Mouse (Mus musculus) midbrain, embryonic 10.5 days (tissue): ENCODE measurements around the gene Cyp4a32. TPM values are rescaled to one million over a fixed set of nuclear protein-coding genes. Genes with fewer than 3 reads are reported as not detected.
"Not testable (repeated sequence)": the region's sequence is repeated elsewhere in the genome, so short reads cannot be mapped to it uniquely, and the experiment has no call there.

ENCODE experiments used
- DNase-seq: peaks from one replicate; pipeline ENCODE4 v3.0.0-alpha.2; 2017; ENCODE audit warnings: low spot score
- H3K27ac ChIP-seq: fragments of 300-500 bp; sonication (generic); replicated peaks from 2 replicates; pipeline ENCODE4 v1.5.1; 2016; ENCODE audit warnings: mild to moderate bottlenecking
- H3K27me3 ChIP-seq: fragments of 300-500 bp; sonication (generic); 2 replicates; pipeline ENCODE4 v1.6.1; 2016; ENCODE audit warnings: low read depth, mild to moderate bottlenecking; ENCODE audit not compliant: poor library complexity, severe bottlenecking
- H3K36me3 ChIP-seq: fragments of 300-500 bp; sonication (generic); 2 replicates; pipeline ENCODE4 v1.6.1; 2016; ENCODE audit warnings: mild to moderate bottlenecking, moderate library complexity
- H3K4me1 ChIP-seq: fragments of 300-500 bp; sonication (generic); 2 replicates; pipeline ENCODE4 v1.6.1; 2016
- H3K4me3 ChIP-seq: fragments of 300-500 bp; sonication (generic); 2 replicates; pipeline ENCODE4 v1.5.1; 2016; ENCODE audit warnings: mild to moderate bottlenecking, moderate library complexity
- H3K9me3 ChIP-seq: fragments of 300-500 bp; sonication (generic); replicated peaks from 2 replicates; pipeline ENCODE4 v1.6.1; 2016; ENCODE audit warnings: mild to moderate bottlenecking
- WGBS: fragments of 180-500 bp; shearing (Covaris S2); methylation state at CpG from one replicate; pipeline ENCODE4 v1.1.7; 2016; 5-methylcytosine and 5-hydroxymethylcytosine counted together
- polyA plus RNA-seq: library from polyadenylated mRNA; unstranded; fragments of >200 nt; fragmentation: Nextera tagmentation; extraction: Ambion mirVana; gene quantifications from 2 replicates; pipeline ENCODE4 v1.2.1, GENCODE M21; 2016

Gene Cyp4a32
- not detected in 2 replicates for polyA plus RNA-seq

DNA sequence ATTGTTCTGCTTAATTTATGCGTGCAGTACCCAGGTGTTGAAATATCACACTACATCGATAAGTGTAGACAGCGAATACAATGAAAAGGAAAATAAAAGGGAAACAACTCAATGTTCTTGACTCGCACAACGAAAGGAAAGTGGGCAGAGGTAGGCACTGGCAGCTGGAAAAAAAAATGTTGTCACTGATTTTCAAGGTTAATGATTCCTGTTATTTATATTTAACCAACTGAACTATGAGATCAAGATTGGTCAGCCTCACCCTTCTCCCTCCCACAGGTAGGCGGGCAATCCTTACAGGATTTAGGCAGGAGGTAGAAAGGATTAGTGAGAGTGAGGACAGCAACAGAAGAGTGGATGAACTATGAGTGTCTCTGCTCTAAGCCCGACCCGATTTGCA, at the start of gene Cyp4a32:
Gene Cyp4a32, plus strand, starts transcription at position 359 of the 400 bp plus-strand sequence.
- not testable (repeated sequence) for H3K9me3 ChIP-seq, DNase-seq, H3K4me1 ChIP-seq, H3K27ac ChIP-seq, H3K27me3 ChIP-seq, H3K4me3 ChIP-seq, H3K36me3 ChIP-seq
- WGBS, result 92% methylated on average over 8 of the region's 8 CpGs

DNA sequence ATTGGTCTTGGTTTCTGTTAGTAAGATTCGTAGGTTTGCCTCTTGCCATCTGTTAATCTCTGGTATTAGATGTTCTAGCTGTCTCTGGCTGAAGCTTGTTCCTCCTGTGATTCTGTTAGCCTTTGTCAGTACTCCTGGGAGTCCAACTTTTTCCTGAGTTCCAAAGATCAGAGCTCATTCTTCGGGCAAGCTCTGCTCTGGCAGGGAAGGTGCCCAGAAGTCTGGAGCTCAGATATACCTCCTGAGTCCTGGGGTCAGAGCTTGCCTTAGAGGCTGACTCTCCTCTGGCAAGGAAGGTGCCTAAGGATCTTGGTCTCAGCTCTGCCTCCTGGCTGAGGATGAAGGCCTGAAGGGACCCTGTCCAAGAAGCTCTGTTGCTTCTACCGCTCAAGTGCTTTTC, 48.0 kb upstream of the Cyp4a32 start:
- Histone ChIP-seq H3K4me1 (no peaks in the 10 kb centered on the region), H3K27me3 (no peaks in the 10 kb centered on the region), H3K27ac (no peak overlapping the region), H3K36me3 (no peaks in the 10 kb centered on the region), H3K4me3 (no peak overlapping the region), H3K9me3 (no peaks in the 10 kb centered on the region)
- DNase-seq, result no peak
- 88% methylated on average over 3 of the region's 3 CpGs for WGBS

DNA sequence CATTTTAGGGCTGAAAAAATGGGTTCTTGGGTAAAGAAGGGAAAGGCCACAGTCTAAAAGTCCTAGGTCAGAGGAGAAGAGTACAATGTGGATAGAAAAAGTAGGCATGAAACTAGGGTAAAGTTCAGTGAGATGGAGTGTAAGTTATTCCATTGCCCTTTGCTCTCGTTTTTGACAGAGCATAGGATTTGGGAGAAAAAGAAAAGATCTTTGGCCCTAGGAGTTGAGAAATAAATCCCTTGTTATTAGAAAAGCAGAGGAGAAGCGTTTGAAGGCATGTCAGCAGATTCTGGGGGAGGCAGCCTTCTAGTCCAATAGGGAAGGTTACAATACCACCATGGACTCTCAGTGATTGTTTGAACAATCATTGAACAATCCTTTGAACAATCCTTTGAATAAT, 45.3 kb upstream of the Cyp4a32 start:
- 62% methylated on average over 2 of the region's 2 CpGs for WGBS
- H3K4me1 ChIP-seq, result no peaks in the 10 kb centered on the region
- H3K27ac ChIP-seq, result no peak overlapping the region

DNA sequence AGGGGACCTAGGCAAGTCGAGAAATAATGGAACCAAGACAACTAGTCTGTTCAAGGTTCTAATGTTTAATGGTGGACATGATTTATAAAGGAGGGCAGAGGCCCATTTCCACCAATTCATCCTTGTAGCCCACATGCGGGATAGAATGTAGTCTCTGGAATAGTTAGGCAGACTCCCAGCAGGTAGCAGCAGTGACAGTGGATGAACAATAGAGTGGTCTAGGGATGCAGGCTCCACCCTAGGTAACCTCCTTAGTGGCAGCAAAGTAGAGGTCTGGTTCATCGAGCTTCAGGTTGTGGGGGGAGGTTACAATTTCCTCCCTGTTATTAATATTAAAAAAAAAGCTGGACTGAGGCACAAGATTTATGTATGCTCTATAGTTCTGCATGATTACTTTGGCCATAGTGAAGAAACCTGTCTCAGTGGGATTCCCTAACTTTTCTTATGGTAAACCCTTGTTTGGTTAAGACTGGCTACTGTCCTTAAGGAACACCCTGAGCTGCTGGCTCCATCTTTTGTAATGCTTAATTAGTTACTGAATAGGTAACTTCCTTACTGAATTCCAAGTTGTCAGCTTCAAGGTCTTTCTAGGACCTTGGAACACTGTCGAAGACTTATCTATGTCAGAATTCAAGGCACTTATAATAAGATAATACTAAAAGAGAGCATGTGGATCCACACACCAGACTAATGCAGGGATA, 42.8 kb upstream of the Cyp4a32 start:
- no peaks in the 10 kb centered on the region for H3K4me1 ChIP-seq
- WGBS, result 52% methylated on average over 4 of the region's 4 CpGs
- no peak for DNase-seq
- H3K27me3 ChIP-seq, result no peaks in the 10 kb centered on the region
- H3K27ac ChIP-seq, result no peak overlapping the region
- H3K9me3 ChIP-seq, result no peaks in the 10 kb centered on the region
- no peak overlapping the region for H3K4me3 ChIP-seq
- no peaks in the 10 kb centered on the region for H3K36me3 ChIP-seq

More for the DNA sequence above, 45.3 kb upstream of the Cyp4a32 start:
- Histone ChIP-seq H3K36me3 (no peaks in the 10 kb centered on the region), H3K4me3 (no peak overlapping the region), H3K9me3 (no peaks in the 10 kb centered on the region), H3K27me3 (no peaks in the 10 kb centered on the region)
- no peak for DNase-seq

DNA sequence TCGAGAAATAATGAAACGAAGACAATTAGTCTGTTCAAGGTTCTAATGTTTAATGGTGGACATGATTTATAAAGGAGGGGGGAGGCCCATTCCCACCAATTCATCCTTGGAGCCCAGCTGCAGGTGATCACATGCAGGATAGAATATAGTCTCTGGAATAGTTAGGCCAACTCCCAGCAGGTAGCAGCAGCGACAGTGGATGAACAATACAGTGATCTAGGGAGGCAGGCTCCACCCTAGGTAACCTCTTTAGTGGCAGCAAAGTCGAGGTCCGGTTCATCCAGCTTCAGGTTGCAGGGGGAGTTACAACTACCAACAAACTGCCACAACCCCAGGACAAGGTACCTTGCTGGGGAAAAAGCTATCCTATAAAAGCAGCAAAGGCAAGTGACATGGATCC, 39.5 kb upstream of the Cyp4a32 start:
- not testable (repeated sequence) for H3K36me3 ChIP-seq, DNase-seq, H3K9me3 ChIP-seq, H3K4me1 ChIP-seq, H3K4me3 ChIP-seq, H3K27ac ChIP-seq, H3K27me3 ChIP-seq
- WGBS, result 62% methylated on average over 5 of the region's 5 CpGs

DNA sequence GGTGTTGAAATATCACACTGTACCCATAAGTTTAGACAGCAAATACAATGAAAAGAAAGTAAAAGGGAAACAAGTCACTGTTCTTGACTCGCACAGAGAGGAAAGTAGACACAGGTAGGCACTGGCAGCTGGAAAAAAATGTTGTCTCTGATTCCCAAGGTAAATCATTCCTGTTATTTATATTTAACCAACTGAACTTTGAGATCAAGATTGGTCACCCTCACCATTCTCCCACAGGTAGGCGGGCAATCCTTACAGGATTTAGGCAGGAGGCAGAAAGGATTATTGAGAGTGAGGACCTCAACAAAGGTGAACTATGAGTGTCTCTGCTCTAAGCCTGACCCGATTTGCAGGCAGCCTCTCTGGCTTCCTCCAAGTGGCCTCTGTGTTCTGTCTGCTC, 37.4 kb upstream of the Cyp4a32 start, which contains the start of gene Cyp4a31:
Gene Cyp4a31, plus strand, starts transcription at position 249 of the 400 bp plus-strand sequence.
- Histone ChIP-seq H3K27me3 (no peaks in the 10 kb centered on the region), H3K4me1 (no peaks in the 10 kb centered on the region), H3K9me3 (no peaks in the 10 kb centered on the region), H3K36me3 (no peaks in the 10 kb centered on the region), H3K4me3 (no peak within 1 kb of the TSS), H3K27ac (no peak within 1 kb of the TSS)
- DNase-seq, result no peak
- WGBS, result 76% methylated on average over 3 of the region's 3 CpGs

DNA sequence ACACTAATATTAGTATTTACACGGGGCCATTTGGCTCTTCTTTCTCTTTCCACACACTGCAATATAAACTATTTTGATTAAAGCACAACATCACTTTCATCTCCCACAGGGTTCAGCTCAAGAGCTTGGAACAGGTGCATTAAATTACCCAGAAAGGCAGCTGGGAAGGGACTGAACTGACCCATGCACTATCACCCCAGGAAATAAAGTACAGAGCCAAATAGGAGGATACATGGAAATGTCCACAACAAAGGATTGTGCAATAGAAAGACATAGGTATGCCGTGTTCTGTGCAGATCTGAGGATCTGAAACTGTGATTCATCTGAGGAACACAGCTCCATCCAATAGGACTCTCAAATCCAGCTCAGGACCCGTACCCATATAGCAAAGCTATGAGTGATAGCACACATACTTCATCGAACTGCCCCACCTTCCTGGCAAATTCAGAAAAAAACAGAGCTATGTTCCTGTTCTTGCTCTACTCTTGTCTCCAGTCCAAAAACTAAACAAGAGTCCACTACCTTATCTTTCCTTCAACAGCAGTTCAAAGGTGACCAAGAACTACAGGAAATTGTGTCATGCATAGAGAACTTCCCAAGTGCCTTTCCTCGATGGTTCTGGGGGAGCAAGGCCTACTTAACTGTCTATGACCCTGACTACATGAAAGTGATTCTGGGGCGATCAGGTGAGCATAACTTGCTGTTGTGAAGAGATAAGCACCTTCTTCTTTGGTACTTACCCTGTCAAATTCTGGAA, 36.1 kb upstream of the Cyp4a32 start:
- H3K4me3 ChIP-seq, H3K27ac ChIP-seq, DNase-seq, H3K36me3 ChIP-seq, H3K27me3 ChIP-seq, H3K9me3 ChIP-seq, H3K4me1 ChIP-seq: not testable (repeated sequence)
- 86% methylated on average over 6 of the region's 6 CpGs for WGBS

DNA sequence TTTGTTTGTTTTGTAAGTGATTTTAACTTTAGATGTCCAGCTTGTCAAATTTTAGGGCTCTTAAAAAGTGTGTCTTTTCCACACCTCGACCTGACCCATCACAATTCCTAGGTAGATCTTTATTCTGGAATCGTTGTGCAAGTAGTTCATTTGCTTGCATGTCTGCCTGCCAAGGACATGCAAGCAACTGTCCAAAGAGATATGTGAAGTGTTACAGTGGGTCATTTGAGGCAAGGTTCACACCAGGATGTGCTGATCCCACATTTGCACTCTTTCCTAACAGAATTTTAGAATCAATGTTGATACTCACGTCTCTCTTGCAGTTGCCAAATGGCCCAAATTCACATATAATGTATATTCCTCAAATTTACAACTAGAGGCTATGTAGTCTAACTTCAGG, 25.5 kb upstream of the Cyp4a32 start:
- H3K9me3 ChIP-seq, result no peaks in the 10 kb centered on the region
- no peak overlapping the region for H3K4me3 ChIP-seq
- no peak overlapping the region for H3K27ac ChIP-seq
- no peak for DNase-seq
- H3K4me1 ChIP-seq, result no peaks in the 10 kb centered on the region
- no peaks in the 10 kb centered on the region for H3K36me3 ChIP-seq
- WGBS, result 83% methylated on average over 3 of the region's 3 CpGs
- H3K27me3 ChIP-seq, result no peaks in the 10 kb centered on the region

DNA sequence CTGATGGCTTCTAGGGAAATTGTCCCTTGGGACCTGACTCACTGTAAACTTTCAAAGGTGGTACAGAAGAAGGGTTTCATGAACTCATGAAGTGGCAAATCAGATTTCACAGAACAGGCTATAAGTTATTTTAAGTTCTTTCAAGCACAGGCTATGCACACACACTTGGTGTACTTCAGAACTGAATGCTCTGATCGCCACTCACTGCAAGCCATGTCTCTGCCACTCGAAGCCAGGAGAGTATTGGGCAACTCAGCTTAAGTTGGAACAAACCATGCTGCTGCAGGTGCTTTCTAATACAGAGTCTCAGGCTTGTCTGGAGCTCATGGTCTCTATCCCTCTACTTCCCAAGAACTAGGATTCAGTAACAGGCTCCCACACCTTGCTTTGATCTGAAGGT, 25.0 kb upstream of the Cyp4a32 start:
- no peaks in the 10 kb centered on the region for H3K27me3 ChIP-seq

DNA sequence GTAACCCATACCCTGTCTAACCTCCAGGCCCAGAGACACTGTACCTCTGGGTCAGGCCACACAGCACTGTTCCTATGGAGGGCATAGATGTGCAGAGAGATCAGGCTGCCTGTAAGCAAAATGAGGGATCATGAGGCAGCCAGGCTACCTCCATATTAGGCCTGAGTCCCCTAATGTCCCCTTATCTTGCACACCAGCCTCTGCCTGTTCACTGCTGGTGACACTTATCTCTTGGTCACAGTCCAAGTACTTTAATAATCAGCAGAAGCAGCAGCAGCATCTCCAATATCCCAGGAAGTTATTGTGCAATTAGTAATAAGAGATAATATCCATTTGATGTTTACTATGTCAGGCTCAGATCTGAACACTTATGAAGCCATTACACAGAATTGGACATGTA, 17.7 kb upstream of the Cyp4a32 start:
- Histone ChIP-seq H3K36me3 (no peaks in the 10 kb centered on the region), H3K4me3 (no peak overlapping the region), H3K4me1 (no peaks in the 10 kb centered on the region), H3K9me3 (no peaks in the 10 kb centered on the region), H3K27ac (no peak overlapping the region), H3K27me3 (no peaks in the 10 kb centered on the region)
- DNase-seq, result no peak

More for the DNA sequence above, 25.0 kb upstream of the Cyp4a32 start:
- H3K36me3 ChIP-seq, result no peaks in the 10 kb centered on the region
- no peak overlapping the region for H3K27ac ChIP-seq
- WGBS, result 83% methylated on average over 2 of the region's 2 CpGs
- DNase-seq, result no peak
- no peaks in the 10 kb centered on the region for H3K4me1 ChIP-seq
- no peaks in the 10 kb centered on the region for H3K9me3 ChIP-seq
- no peak overlapping the region for H3K4me3 ChIP-seq

DNA sequence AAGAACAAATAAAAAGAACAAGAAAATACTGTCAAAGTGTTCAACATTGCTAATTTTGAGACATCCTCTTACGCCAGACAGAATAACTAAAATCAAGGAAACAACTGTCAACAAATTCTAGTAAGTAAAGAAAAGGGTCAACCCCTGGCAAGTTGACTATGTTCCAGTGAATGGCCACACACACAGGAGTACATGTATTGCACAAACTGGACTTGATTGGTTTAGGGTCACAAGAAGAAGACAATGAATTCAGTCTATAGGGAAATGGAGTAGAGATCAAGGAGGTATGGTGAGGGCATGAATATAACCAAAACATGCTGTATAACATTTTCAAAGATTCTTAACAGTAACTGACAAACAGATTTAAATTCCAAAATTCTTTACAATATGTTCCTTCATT, 4.4 kb upstream of the Cyp4a32 start:
- H3K9me3 ChIP-seq, result no peaks in the 10 kb centered on the region
- H3K4me3 ChIP-seq, result no peak overlapping the region
- H3K4me1 ChIP-seq, result no peaks in the 10 kb centered on the region
- 96% methylated on average over 1 of the region's 1 CpGs for WGBS
- H3K27ac ChIP-seq, result no peak overlapping the region
- no peaks in the 10 kb centered on the region for H3K36me3 ChIP-seq
- no peaks in the 10 kb centered on the region for H3K27me3 ChIP-seq
- DNase-seq, result no peak

DNA sequence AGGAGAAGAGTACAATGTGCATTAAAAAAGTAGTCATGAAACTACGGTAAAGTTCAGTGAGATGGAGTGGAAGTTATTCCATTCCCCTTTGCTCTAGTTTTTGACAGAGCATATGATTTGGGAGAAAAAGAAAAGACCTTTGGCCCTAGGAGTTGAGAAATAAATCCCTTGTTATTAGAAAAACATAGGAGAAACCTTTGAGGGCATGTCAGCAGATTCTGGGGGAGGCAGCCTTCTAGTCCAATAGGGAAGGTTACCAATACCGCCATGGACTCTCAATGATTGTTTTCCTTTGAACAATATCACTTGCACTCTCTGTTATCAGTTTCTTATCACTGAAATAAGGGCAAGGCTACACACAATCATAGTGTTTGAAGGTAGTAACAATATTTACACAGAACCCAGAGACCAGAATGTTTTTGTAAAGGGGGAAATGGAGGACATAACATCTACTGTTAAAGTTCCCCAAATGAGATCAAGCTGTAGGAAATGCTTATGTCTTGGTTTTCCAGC, 3.9 kb upstream of the Cyp4a32 start:
- WGBS, result 83% methylated on average over 2 of the region's 2 CpGs
- Histone ChIP-seq H3K4me3 (no peak overlapping the region), H3K36me3 (no peaks in the 10 kb centered on the region), H3K9me3 (no peaks in the 10 kb centered on the region), H3K4me1 (no peaks in the 10 kb centered on the region), H3K27me3 (no peaks in the 10 kb centered on the region), H3K27ac (no peak overlapping the region)
- DNase-seq, result no peak

DNA sequence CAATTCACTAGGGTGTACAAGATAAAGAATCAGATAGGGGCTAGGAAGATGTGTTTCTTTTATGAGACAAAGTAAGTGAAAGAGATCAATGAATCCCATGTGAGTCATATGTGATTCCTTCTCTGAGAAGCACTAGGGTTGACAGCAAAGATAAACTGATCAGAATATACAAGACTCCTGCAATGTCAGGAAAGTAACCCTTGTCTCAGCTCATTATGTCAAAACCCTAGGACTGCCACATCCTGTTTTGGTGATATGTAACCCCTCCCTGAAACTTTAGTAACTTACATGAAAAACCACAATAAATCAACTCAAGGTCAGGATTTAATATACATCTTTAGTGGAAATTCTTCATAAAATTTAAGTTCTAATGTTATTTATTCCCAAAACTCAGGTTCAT, 13.2 kb downstream of the Cyp4a32 start:
- no peaks in the 10 kb centered on the region for H3K9me3 ChIP-seq
- DNase-seq, result no peak
- H3K36me3 ChIP-seq, result no peaks in the 10 kb centered on the region
- no peaks in the 10 kb centered on the region for H3K4me1 ChIP-seq
- no peak overlapping the region for H3K27ac ChIP-seq
- H3K27me3 ChIP-seq, result no peaks in the 10 kb centered on the region
- H3K4me3 ChIP-seq, result no peak overlapping the region
